Mouse (Mus musculus) lung, postnatal 4 days (tissue): ENCODE measurements around the gene Tsnax.
A peak's percentile ranks its signal among the peaks of the same experiment; 100 is the strongest.

Source experiments
- DNase-seq, 2 experiments: peaks; one replicate each; pipeline ENCODE4 v3.0.0; 2021

The Tsnax gene

GRCm38 (mm10) chr8:125012695-125013627 is at the start of gene Tsnax:
Gene Tsnax (plus strand): TSS chr8:125012997.
- DNase-seq = peak; percentile 95 to 98

- DNase-seq = no peak
Observed at GRCm38 (mm10) chr8:124963246-124963645, 49.6 kb upstream of the Tsnax start.

- DNase-seq = no peak
Observed at GRCm38 (mm10) chr8:124964966-124965365, 47.8 kb upstream of the Tsnax start.

- no peak for DNase-seq
Observed at GRCm38 (mm10) chr8:124970312-124970933, 42.4 kb upstream of the Tsnax start.

GRCm38 (mm10) chr8:124973221-124973620 is 39.6 kb upstream of the Tsnax start:
- no peak for DNase-seq

- no peak for DNase-seq
Observed at GRCm38 (mm10) chr8:124974254-124974653, 38.5 kb upstream of the Tsnax start.

- DNase-seq = no peak
Observed at GRCm38 (mm10) chr8:124976211-124976610, 36.6 kb upstream of the Tsnax start.

GRCm38 (mm10) chr8:124978026-124978425 is 34.8 kb upstream of the Tsnax start:
- no peak for DNase-seq

- no peak for DNase-seq
Observed at GRCm38 (mm10) chr8:124980036-124980435, 32.8 kb upstream of the Tsnax start.

GRCm38 (mm10) chr8:124980828-124981227 is 32.0 kb upstream of the Tsnax start:
- no peak for DNase-seq

- no peak for DNase-seq
Observed at GRCm38 (mm10) chr8:124990923-124991667, 21.7 kb upstream of the Tsnax start.

GRCm38 (mm10) chr8:124991668-124991926 is 21.2 kb upstream of the Tsnax start:
- no peak for DNase-seq

- DNase-seq = no peak
Observed at GRCm38 (mm10) chr8:124995776-124996175, 17.0 kb upstream of the Tsnax start.

GRCm38 (mm10) chr8:125024085-125024484 is 11.3 kb downstream of the Tsnax start:
- DNase-seq = no peak

- DNase-seq = no peak
Observed at GRCm38 (mm10) chr8:125027211-125027610, 14.4 kb downstream of the Tsnax start.

- DNase-seq = no peak
Observed at GRCm38 (mm10) chr8:125028841-125029240, 16.0 kb downstream of the Tsnax start.

- DNase-seq = no peak
Observed at GRCm38 (mm10) chr8:125031276-125031675, 18.5 kb downstream of the Tsnax start.

GRCm38 (mm10) chr8:125034669-125035068 is 21.9 kb downstream of the Tsnax start:
- peak; percentile 67 to 78 for DNase-seq

- DNase-seq = no peak
Observed at GRCm38 (mm10) chr8:125037081-125037480, 24.3 kb downstream of the Tsnax start.

GRCm38 (mm10) chr8:125038731-125039130 is 25.9 kb downstream of the Tsnax start:
- DNase-seq = no peak

GRCm38 (mm10) chr8:125040587-125041375 is 28.0 kb downstream of the Tsnax start:
- DNase-seq = no peak

- DNase-seq = peak in 1 of 2 experiments; percentile 36
Observed at GRCm38 (mm10) chr8:125041496-125041895, 28.7 kb downstream of the Tsnax start.

- no peak for DNase-seq
Observed at GRCm38 (mm10) chr8:125043394-125043793, 30.6 kb downstream of the Tsnax start.
